Mouse (Mus musculus) G1E (cell line): ENCODE data around the gene Tuft1.

Source experiments
- CTCF ChIP-seq: IDR thresholded peaks from 2 replicates; pipeline ENCODE4 v1.5.1; 2012; ENCODE audit warnings: low read depth, low read length, inconsistent platforms, mixed read lengths
- TAL1 ChIP-seq: conservative IDR thresholded peaks from 2 replicates; pipeline ENCODE4 v1.6.1; 2012; ENCODE audit warnings: low read depth, low read length, inconsistent platforms, mixed read lengths

DNA sequence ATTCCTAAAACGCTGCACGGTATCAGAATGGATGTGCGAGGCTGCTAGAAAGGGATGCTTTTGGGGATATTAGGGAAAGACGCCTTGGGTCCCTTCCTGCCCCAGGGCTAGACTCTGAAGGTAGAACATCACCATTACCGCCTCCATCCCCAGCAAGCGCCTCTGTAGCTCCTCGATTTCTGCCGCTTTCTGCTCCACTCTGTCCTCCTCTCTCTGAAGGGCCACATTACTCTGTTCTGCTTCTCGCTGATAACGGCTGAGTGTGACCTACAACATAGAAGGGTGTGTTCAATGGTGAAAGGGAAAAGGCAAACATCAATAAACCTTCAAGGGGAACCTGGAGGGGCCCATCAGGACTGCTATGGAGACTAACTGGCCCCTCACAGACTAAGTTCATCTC is 36.1 kb downstream of the Tuft1 start:
- TF ChIP-seq CTCF (no peak), TAL1 (no peak)
